Mouse (Mus musculus) olfactory bulb, adult 2 months (tissue): ENCODE results near the gene Nln.

Experiments
- CTCF ChIP-seq: fragments of 200-500 bp; IDR thresholded peaks from 2 replicates; pipeline ENCODE4 v1.5.1; 2012; ENCODE audit warnings: low read depth, mild to moderate bottlenecking, low read length, moderate library complexity; ENCODE audit not compliant: insufficient read depth
- POLR2A ChIP-seq: fragments of 200-500 bp; IDR thresholded peaks from 2 replicates; pipeline ENCODE4 v1.6.1; 2012; ENCODE audit warnings: mild to moderate bottlenecking, low read depth, low read length, moderate library complexity; ENCODE audit not compliant: insufficient read depth

GRCm38 (mm10) chr13:104030956-104031355 lies 78.5 kb downstream of the Nln start:
- TF ChIP-seq CTCF (no peak), POLR2A (no peak)
